Comparison of ENCODE assay signal across 9 mouse cellular contexts in the genomic region with DNA sequence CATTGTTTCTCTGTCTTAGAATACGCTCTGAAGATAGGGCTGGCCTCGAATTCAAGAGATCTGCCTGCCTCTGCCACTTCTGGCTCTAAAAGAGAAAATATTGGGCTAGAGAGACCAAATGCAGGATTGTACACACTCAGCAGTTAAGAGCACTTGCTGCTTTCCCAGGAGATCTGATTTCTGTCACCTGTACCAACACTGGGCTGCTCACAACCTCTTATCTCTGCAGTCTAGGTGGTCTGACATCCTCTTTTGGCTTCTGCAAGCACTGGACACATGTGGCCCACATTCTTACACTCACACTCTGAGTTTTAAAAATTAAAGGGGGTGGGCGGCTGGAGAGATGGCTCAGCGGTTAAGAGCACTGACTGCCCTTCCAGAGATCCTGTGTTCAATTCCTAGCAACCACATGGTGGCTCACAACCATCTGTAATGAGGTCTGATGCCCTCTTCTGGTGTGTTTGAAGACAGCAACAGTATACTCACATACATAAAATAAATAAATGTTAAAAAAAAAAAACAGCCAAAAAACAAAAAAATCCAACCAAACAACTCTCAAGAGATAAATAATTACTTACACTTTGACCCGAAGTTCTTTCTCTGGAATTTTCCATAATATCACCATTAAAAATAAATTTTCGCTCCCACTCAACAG. TPM values are rescaled to one million over a fixed set of nuclear protein-coding genes. Genes with fewer than 3 reads are reported as not detected.
DNase-seq lines count a peak whose midpoint lies in the region; ATAC-seq and TF ChIP-seq lines count a peak whose summit lies in the region.
"Had no signal": no experiment of that assay in that cellular context is flagged by ENCODE, and none has a peak within 500 bp of the region (broad histone marks: within the 10 kb centered on the region; RNA-seq: fewer than 3 reads in every experiment).

No protein-coding gene starts in this region.

- peak overlapping the region; percentile 94 for H3K4me3 ChIP-seq in lung, embryonic 15.5 days
- no peak overlapping the region for H3K4me3 ChIP-seq in lung, adult 2 months (replicated peaks; ENCODE audit: extremely low read depth, low read depth, low read length)
- H3K4me3 ChIP-seq in forebrain, embryonic 10.5 days = peak overlapping the region; percentile 73
- peak overlapping the region; percentile 93 for H3K4me3 ChIP-seq in limb, embryonic 11.5 days (ENCODE audit: low read depth, low read length)
- H3K4me3 ChIP-seq in neural tube, embryonic 15.5 days (replicated peaks) = peak overlapping the region; percentile 79
- no peak overlapping the region for H3K4me3 ChIP-seq in thymus, adult 2 months (ENCODE audit: control insufficient read depth, insufficient read depth, low read length)

- TF ChIP-seq CTCF in lung, adult 2 months (IDR thresholded peaks at IDR 0.05; ENCODE audit: insufficient read depth, low read length) = no peak
- TF ChIP-seq CTCF in thymus, adult 2 months (IDR thresholded peaks at IDR 0.05; ENCODE audit: borderline replicate concordance, control insufficient read depth, extremely low read depth, insufficient read depth, low read length, poor library complexity) = no peak

- H3K4me1 ChIP-seq in lung, embryonic 15.5 days = peaks cover 28% of the 10 kb centered on the region
- peaks cover 9% of the 10 kb centered on the region for H3K4me1 ChIP-seq in lung, adult 2 months (ENCODE audit: control insufficient read depth, insufficient read depth, low read length)
- peaks cover 24% of the 10 kb centered on the region for H3K4me1 ChIP-seq in forebrain, embryonic 10.5 days
- peaks cover 19% of the 10 kb centered on the region for H3K4me1 ChIP-seq in limb, embryonic 11.5 days (ENCODE audit: control insufficient read depth, insufficient read depth, low read length)
- H3K4me1 ChIP-seq in neural tube, embryonic 15.5 days = peaks cover 31% of the 10 kb centered on the region
- peaks cover 2% of the 10 kb centered on the region; the same call in 1 of the 2 replicates for H3K4me1 ChIP-seq in thymus, adult 2 months (replicated peaks; ENCODE audit: control insufficient read depth, insufficient read depth, low read length)

- no peak for ATAC-seq in lung, embryonic 15.5 days (ENCODE audit: borderline replicate concordance, extremely low read depth, low FRiP score, low TSS enrichment)
- no peak for ATAC-seq in limb, embryonic 11.5 days (ENCODE audit: insufficient number of reproducible peaks, low FRiP score, low TSS enrichment, low read depth)
- no peak for ATAC-seq in neural tube, embryonic 15.5 days (ENCODE audit: low FRiP score)

- peak overlapping the region; percentile 92 for H3K4me2 ChIP-seq in lung, embryonic 15.5 days
- peak overlapping the region; percentile 82 for H3K4me2 ChIP-seq in limb, embryonic 11.5 days (ENCODE audit: low read depth, severe bottlenecking)
- peak overlapping the region; percentile 92 for H3K4me2 ChIP-seq in neural tube, embryonic 15.5 days

- WGBS in lung, embryonic 15.5 days = 57% methylated on average over 6 of the region's 6 CpGs
- 62% methylated on average over 6 of the region's 6 CpGs for WGBS in lung, adult 2 months
- WGBS in forebrain, embryonic 10.5 days = 70% methylated on average over 6 of the region's 6 CpGs
- WGBS in limb, embryonic 11.5 days = 68% methylated on average over 6 of the region's 6 CpGs
- 71% methylated on average over 6 of the region's 6 CpGs for WGBS in neural tube, embryonic 15.5 days
- WGBS in thymus, adult 2 months = 82% methylated on average over 6 of the region's 6 CpGs

- H3K27ac ChIP-seq in lung, embryonic 15.5 days = no peak overlapping the region
- H3K27ac ChIP-seq in forebrain, embryonic 10.5 days = peak overlapping the region; percentile 94
- no peak overlapping the region for H3K27ac ChIP-seq in limb, embryonic 11.5 days (replicated peaks; ENCODE audit: low read depth, low read length)
- no peak overlapping the region for H3K27ac ChIP-seq in neural tube, embryonic 15.5 days (replicated peaks)
- H3K27ac ChIP-seq in thymus, adult 2 months (ENCODE audit: control insufficient read depth, insufficient read depth, low read length) = no peak overlapping the region

- H3K36me3 ChIP-seq in lung, embryonic 15.5 days = peaks cover 42% of the 10 kb centered on the region
- peaks cover 64% of the 10 kb centered on the region for H3K36me3 ChIP-seq in forebrain, embryonic 10.5 days (replicated peaks)
- peaks cover 14% of the 10 kb centered on the region for H3K36me3 ChIP-seq in limb, embryonic 11.5 days (ENCODE audit: control insufficient read depth, insufficient read depth, low read length)
- peaks cover 44% of the 10 kb centered on the region for H3K36me3 ChIP-seq in neural tube, embryonic 15.5 days
- H3K36me3 ChIP-seq in thymus, adult 2 months (ENCODE audit: control insufficient read depth, insufficient read depth, low read length) = peaks cover 43% of the 10 kb centered on the region

- no peaks in the 10 kb centered on the region for H3K27me3 ChIP-seq in lung, embryonic 15.5 days
- no peaks in the 10 kb centered on the region for H3K27me3 ChIP-seq in forebrain, embryonic 10.5 days (ENCODE audit: poor library complexity, severe bottlenecking)
- no peaks in the 10 kb centered on the region for H3K27me3 ChIP-seq in limb, embryonic 11.5 days (ENCODE audit: control insufficient read depth, insufficient read depth, low read length)
- H3K27me3 ChIP-seq in neural tube, embryonic 15.5 days (replicated peaks) = no peaks in the 10 kb centered on the region
- no peaks in the 10 kb centered on the region for H3K27me3 ChIP-seq in thymus, adult 2 months (ENCODE audit: control insufficient read depth, insufficient read depth, low read length)

- DNase-seq in lung, adult 2 months = no peak
- no peak for DNase-seq in forebrain, embryonic 10.5 days (ENCODE audit: extremely low spot score, low spot score)
- DNase-seq in limb, embryonic 11.5 days (ENCODE audit: low spot score) = no peak
- no peak for DNase-seq in gastrocnemius, postnatal 10 days
- DNase-seq in thymus, adult 2 months = no peak
- no peak for DNase-seq in T-cell, adult 2 months (ENCODE audit: low spot score)
- DNase-seq: gastrocnemius, postnatal 14 days had no signal

- H3K9me3 ChIP-seq in lung, embryonic 15.5 days = no peaks in the 10 kb centered on the region
- no peaks in the 10 kb centered on the region for H3K9me3 ChIP-seq in forebrain, embryonic 10.5 days
- no peaks in the 10 kb centered on the region for H3K9me3 ChIP-seq in limb, embryonic 11.5 days (ENCODE audit: control insufficient read depth, low read length)
- H3K9me3 ChIP-seq in neural tube, embryonic 15.5 days (replicated peaks) = no peaks in the 10 kb centered on the region

- no peak for TF ChIP-seq POLR2A in lung, adult 2 months (IDR thresholded peaks at IDR 0.05; ENCODE audit: borderline replicate concordance, extremely low read depth, low read depth, low read length)
- TF ChIP-seq POLR2A in thymus, adult 2 months (IDR thresholded peaks at IDR 0.05; ENCODE audit: control insufficient read depth, extremely low read depth, insufficient read depth, low read length, poor library complexity) = no peak

- H3K9ac ChIP-seq in lung, embryonic 15.5 days = peak overlapping the region; percentile 97; the same call in 1 of the 2 replicates
- no peak overlapping the region; the same call in 1 of the 2 replicates for H3K9ac ChIP-seq in limb, embryonic 11.5 days (ENCODE audit: low read length)
- peak overlapping the region; percentile 85; the same call in 1 of the 2 replicates for H3K9ac ChIP-seq in neural tube, embryonic 15.5 days (replicated peaks)

RNA-seq across cellular contexts. Expression of a gene that starts 1.3 kb away (rescaled TPM):
- polyA plus RNA-seq in lung, embryonic 15.5 days (2015; fragmentation: Nextera tagmentation; extraction: Ambion mirVana) = 155 and 163 TPM in 2 replicates
- polyA plus RNA-seq in lung, adult 2 months (2012; rRNA removed) = 3.7 and 6.0 TPM in 2 replicates
- 308 and 310 TPM in 2 replicates for polyA plus RNA-seq in forebrain, embryonic 10.5 days (2016; fragmentation: Nextera tagmentation; extraction: Ambion mirVana)
- polyA plus RNA-seq in limb, embryonic 11.5 days (2014; fragmentation: Nextera tagmentation; extraction: Ambion mirVana) = 266 and 277 TPM in 2 replicates
- 119 and 140 TPM in 2 replicates for polyA plus RNA-seq in neural tube, embryonic 15.5 days (2015; fragmentation: Nextera tagmentation; extraction: Ambion mirVana)
- total RNA-seq in gastrocnemius, postnatal 10 days (2021) = 10 to 100 TPM; 64.1 to 66.7 TPM
- polyA plus RNA-seq in thymus, adult 2 months (2012; rRNA removed) = 10.7 and 12.0 TPM in 2 replicates

RNA-seq across cellular contexts. Expression of a gene that starts 25.7 kb away (rescaled TPM):
- polyA plus RNA-seq in lung, embryonic 15.5 days (2015; fragmentation: Nextera tagmentation; extraction: Ambion mirVana) = 86.7 and 92.9 TPM in 2 replicates
- 44.1 and 73.2 TPM in 2 replicates for polyA plus RNA-seq in lung, adult 2 months (2012; rRNA removed)
- polyA plus RNA-seq in forebrain, embryonic 10.5 days (2016; fragmentation: Nextera tagmentation; extraction: Ambion mirVana) = 65.1 and 72.4 TPM in 2 replicates
- polyA plus RNA-seq in limb, embryonic 11.5 days (2014; fragmentation: Nextera tagmentation; extraction: Ambion mirVana) = 83.0 and 85.1 TPM in 2 replicates
- 72.7 and 73.4 TPM in 2 replicates for polyA plus RNA-seq in neural tube, embryonic 15.5 days (2015; fragmentation: Nextera tagmentation; extraction: Ambion mirVana)
- total RNA-seq in gastrocnemius, postnatal 10 days (2021) = 10 to 100 TPM; 26.9 to 45.7 TPM
- 114 and 116 TPM in 2 replicates for polyA plus RNA-seq in thymus, adult 2 months (2012; rRNA removed)

RNA-seq across cellular contexts. Expression of a gene that starts 52.3 kb away (rescaled TPM):
- polyA plus RNA-seq in lung, embryonic 15.5 days (2015; fragmentation: Nextera tagmentation; extraction: Ambion mirVana) = 75.5 and 75.6 TPM in 2 replicates
- 23.5 and 33.7 TPM in 2 replicates for polyA plus RNA-seq in lung, adult 2 months (2012; rRNA removed)
- 93.2 and 98.4 TPM in 2 replicates for polyA plus RNA-seq in forebrain, embryonic 10.5 days (2016; fragmentation: Nextera tagmentation; extraction: Ambion mirVana)
- polyA plus RNA-seq in limb, embryonic 11.5 days (2014; fragmentation: Nextera tagmentation; extraction: Ambion mirVana) = 119 and 123 TPM in 2 replicates
- 48.4 and 52.1 TPM in 2 replicates for polyA plus RNA-seq in neural tube, embryonic 15.5 days (2015; fragmentation: Nextera tagmentation; extraction: Ambion mirVana)
- total RNA-seq in gastrocnemius, postnatal 10 days (2021) = 10 to 100 TPM; 69.9 to 73.9 TPM
- polyA plus RNA-seq in thymus, adult 2 months (2012; rRNA removed) = 47.5 and 78.7 TPM in 2 replicates

Comparison
In these comparisons a context has a peak if more than half of its experiments do, and no peak if none do; other contexts are left out.
1. H3K4me3 ChIP-seq: peak in lung, embryonic 15.5 days (single experiment), forebrain, embryonic 10.5 days (single experiment), limb, embryonic 11.5 days (single experiment) and neural tube, embryonic 15.5 days (single experiment); none in lung, adult 2 months (single experiment) and thymus, adult 2 months (single experiment).
2. Peak in every context shown above with its lines, with median percentiles within 50 percentile points of each other: H3K4me2 ChIP-seq.